ENCODE assay signal across 11 mouse cellular contexts in genomic region chr4:106870556-106870955, GRCm38 (mm10). TPM values are rescaled to one million over a fixed set of nuclear protein-coding genes. Genes with fewer than 3 reads are reported as not detected.
DNase-seq lines count a peak whose midpoint lies in the region; ATAC-seq and TF ChIP-seq lines count a peak whose summit lies in the region.
"Had no signal": no experiment of that assay in that cellular context is flagged by ENCODE, and none has a peak within 500 bp of the region (broad histone marks: within the 10 kb centered on the region; RNA-seq: fewer than 3 reads in every experiment).

No protein-coding gene starts in this region.

- H3K4me2 ChIP-seq in CH12.LX (ENCODE audit: insufficient read depth, low read depth, poor library complexity, severe bottlenecking) = no peak overlapping the region
- H3K4me2 ChIP-seq in intestine, embryonic 16.5 days (ENCODE audit: low read depth, low read length) = no peak overlapping the region
- H3K4me2 ChIP-seq in stomach, embryonic 15.5 days = no peak overlapping the region
- H3K4me2 ChIP-seq: limb, embryonic 12.5 days had no signal

- WGBS in intestine, embryonic 16.5 days = 64% methylated on average over 2 of the region's 2 CpGs
- 79% methylated on average over 2 of the region's 2 CpGs for WGBS in stomach, embryonic 15.5 days

- TF ChIP-seq RAD21 in CH12.LX (IDR thresholded peaks at IDR 0.05; ENCODE audit: low read depth, low read length) = no peak

- peak; percentile 85 for ATAC-seq in intestine, embryonic 16.5 days
- ATAC-seq in stomach, embryonic 15.5 days (ENCODE audit: insufficient read depth, low FRiP score, low read depth) = peak; percentile 56; the same call in 1 of the 2 replicates
- ATAC-seq: forebrain, embryonic 16.5 days had no signal

- H3K79me2 ChIP-seq in CH12.LX (replicated peaks; ENCODE audit: control insufficient read depth, extremely low read depth, insufficient read depth, poor library complexity, severe bottlenecking) = no peaks in the 10 kb centered on the region

- intact Hi-C loops in left cerebral cortex, postnatal 10 days (cut with DNase I) = no loop called here

- H3K4me3 ChIP-seq in CH12.LX (replicated peaks in 1 of 3; ENCODE audit: low read depth in 2 of 3, low read length in 2 of 3, poor library complexity in 1 of 3) = no peak overlapping the region
- H3K4me3 ChIP-seq in intestine, embryonic 16.5 days (ENCODE audit: low read length) = no peak overlapping the region
- no peak overlapping the region for H3K4me3 ChIP-seq in stomach, embryonic 15.5 days (replicated peaks)
- H3K4me3 ChIP-seq: limb, embryonic 12.5 days had no signal

- no peak overlapping the region for H3K27ac ChIP-seq in CH12.LX (ENCODE audit: insufficient read depth, low read depth)
- no peak overlapping the region for H3K27ac ChIP-seq in intestine, embryonic 16.5 days (ENCODE audit: low read length)
- no peak overlapping the region for H3K27ac ChIP-seq in stomach, embryonic 15.5 days
- H3K27ac ChIP-seq: limb, embryonic 12.5 days had no signal

- DNase-seq in CH12.LX (ENCODE audit: extremely low read depth) (peak; percentile 51), R1 (ENCODE audit: low read depth, low spot score) (peak; percentile 95), adipocyte (ENCODE audit: low spot score) (no peak)
- DNase-seq in gastrocnemius, postnatal 25 days = no peak
- DNase-seq in left cerebral cortex, postnatal 10 days (ENCODE audit: extremely low spot score in 1 of 2, low spot score in 2 of 2) = no peak
- DNase-seq: adrenal gland, postnatal 14 days; kidney, postnatal 25 days had no signal

- no peak for TF ChIP-seq CTCF in CH12.LX (conservative IDR thresholded peaks at IDR 0.05 in 1 of 2, IDR thresholded peaks at IDR 0.05 in 1 of 2; ENCODE audit: low read depth in 2 of 2, low read length in 2 of 2)

- no peaks in the 10 kb centered on the region for H3K36me3 ChIP-seq in CH12.LX (replicated peaks in 1 of 2; ENCODE audit: control insufficient read depth in 1 of 2, insufficient read depth in 1 of 2, low read length in 1 of 2)
- H3K36me3 ChIP-seq in intestine, embryonic 16.5 days (ENCODE audit: control insufficient read depth, insufficient read depth, low read length) = no peaks in the 10 kb centered on the region
- no peaks in the 10 kb centered on the region for H3K36me3 ChIP-seq in stomach, embryonic 15.5 days
- H3K36me3 ChIP-seq: limb, embryonic 12.5 days had no signal

- H3K27me3 ChIP-seq in CH12.LX (replicated peaks) = no peaks in the 10 kb centered on the region
- H3K27me3 ChIP-seq in intestine, embryonic 16.5 days (replicated peaks; ENCODE audit: control insufficient read depth, insufficient read depth, low read length) = no peaks in the 10 kb centered on the region
- H3K27me3 ChIP-seq in stomach, embryonic 15.5 days (replicated peaks) = no peaks in the 10 kb centered on the region
- H3K27me3 ChIP-seq: limb, embryonic 12.5 days had no signal

- H3K4me1 ChIP-seq in CH12.LX (ENCODE audit: control insufficient read depth in 1 of 2, insufficient read depth in 2 of 2) = peaks cover 13 to 24% of the 10 kb centered on the region in 2 experiments
- peaks cover 31% of the 10 kb centered on the region for H3K4me1 ChIP-seq in intestine, embryonic 16.5 days (ENCODE audit: control insufficient read depth, insufficient read depth, low read length)
- H3K4me1 ChIP-seq in stomach, embryonic 15.5 days = peaks cover 31% of the 10 kb centered on the region

- no peak for TF ChIP-seq POLR2A in CH12.LX (IDR thresholded peaks at IDR 0.05; ENCODE audit: low read depth, low read length)

- dilution Hi-C loops in CH12.LX (cut with MboI; ENCODE audit: extremely low pct_ligation_motif_present, extremely low pct_unique_long_range_greater_than_20kb, low sequenced_read_pairs) = no loop called here

- TF ChIP-seq EP300 in CH12.LX (IDR thresholded peaks at IDR 0.05; ENCODE audit: low read length) = no peak

- H3K9me3 ChIP-seq in CH12.LX (replicated peaks; ENCODE audit: low read length) = no peaks in the 10 kb centered on the region
- H3K9me3 ChIP-seq in intestine, embryonic 16.5 days (ENCODE audit: control insufficient read depth, low read length) = no peaks in the 10 kb centered on the region
- no peaks in the 10 kb centered on the region for H3K9me3 ChIP-seq in stomach, embryonic 15.5 days
- H3K9me3 ChIP-seq: limb, embryonic 12.5 days had no signal

- in situ Hi-C loops in CH12.LX (cut with MboI; ENCODE audit: low pct_ligation_motif_present, low pct_unique_long_range_greater_than_20kb, low sequenced_read_pairs) = no loop called here

- H3K9ac ChIP-seq in CH12.LX (ENCODE audit: insufficient read depth, low read depth) = no peak overlapping the region
- H3K9ac ChIP-seq in intestine, embryonic 16.5 days (ENCODE audit: low read depth, low read length) = no peak overlapping the region
- H3K9ac ChIP-seq in stomach, embryonic 15.5 days = no peak overlapping the region
- H3K9ac ChIP-seq: limb, embryonic 12.5 days had no signal

TF ChIP-seq in CH12.LX, 34 proteins besides CTCF, POLR2A, EP300 and RAD21:
- no peak for TF ChIP-seq JUND (conservative IDR thresholded peaks at IDR 0.05; ENCODE audit: low read depth, low read length)
- no peak for TF ChIP-seq CHD2 (IDR thresholded peaks at IDR 0.05; ENCODE audit: low read length)
- TF ChIP-seq MAZ (IDR thresholded peaks at IDR 0.05; ENCODE audit: low read depth, low read length) = no peak
- no peak for TF ChIP-seq MXI1 (IDR thresholded peaks at IDR 0.05; ENCODE audit: low read depth, low read length)
- TF ChIP-seq JUN (IDR thresholded peaks at IDR 0.05; ENCODE audit: insufficient read depth, low read depth, low read length) = no peak
- no peak for TF ChIP-seq GABPA (IDR thresholded peaks at IDR 0.05; ENCODE audit: insufficient replicate concordance, low read depth, low read length)
- no peak for TF ChIP-seq PAX5 (IDR thresholded peaks at IDR 0.05; ENCODE audit: low read length)
- TF ChIP-seq NELFE (IDR thresholded peaks at IDR 0.05; ENCODE audit: low read depth, low read length) = no peak

RNA-seq across cellular contexts. Expression of gene Ssbp3, which starts 39.9 kb away (rescaled TPM):
- total RNA-seq in CH12.LX (2012; rRNA removed) (32.4 and 34.2 TPM in 2 replicates), CH12.LX (2014; rRNA removed) (76.2 and 76.5 TPM in 2 replicates)
- 125 and 129 TPM in 2 replicates for polyA plus RNA-seq in CH12.LX (2012; ENCODE audit: insufficient read length, low read depth)
- 38.0 and 53.4 TPM in 2 replicates for polyA plus RNA-seq in intestine, embryonic 16.5 days (2015; fragmentation: Nextera tagmentation; extraction: Ambion mirVana)
- polyA plus RNA-seq in stomach, embryonic 15.5 days (2015; fragmentation: Nextera tagmentation; extraction: Ambion mirVana) = 92.4 and 98.5 TPM in 2 replicates
- total RNA-seq in gastrocnemius, postnatal 25 days (2021) = 10 to 100 TPM; 18.7 to 19.5 TPM
- 100 to 1,000 TPM; 114 to 119 TPM for total RNA-seq in left cerebral cortex, postnatal 10 days (2021)

Comparison
In these comparisons a context has a peak if more than half of its experiments do, and no peak if none do; other contexts are left out.
1. DNase-seq: peak in CH12.LX (single experiment) and R1 (single experiment); none in adipocyte (single experiment), gastrocnemius, postnatal 25 days (single experiment) and left cerebral cortex, postnatal 10 days (0 of 2).